Mouse (Mus musculus): ENCODE results near the gene Zfp622. TPM values are rescaled to one million over a fixed set of nuclear protein-coding genes. Genes with fewer than 3 reads are reported as not detected.

Zfp622 gene
- total and polyA plus RNA-seq, 3 experiments, result 65.6 to 146 (median 84.3) TPM

DNA sequence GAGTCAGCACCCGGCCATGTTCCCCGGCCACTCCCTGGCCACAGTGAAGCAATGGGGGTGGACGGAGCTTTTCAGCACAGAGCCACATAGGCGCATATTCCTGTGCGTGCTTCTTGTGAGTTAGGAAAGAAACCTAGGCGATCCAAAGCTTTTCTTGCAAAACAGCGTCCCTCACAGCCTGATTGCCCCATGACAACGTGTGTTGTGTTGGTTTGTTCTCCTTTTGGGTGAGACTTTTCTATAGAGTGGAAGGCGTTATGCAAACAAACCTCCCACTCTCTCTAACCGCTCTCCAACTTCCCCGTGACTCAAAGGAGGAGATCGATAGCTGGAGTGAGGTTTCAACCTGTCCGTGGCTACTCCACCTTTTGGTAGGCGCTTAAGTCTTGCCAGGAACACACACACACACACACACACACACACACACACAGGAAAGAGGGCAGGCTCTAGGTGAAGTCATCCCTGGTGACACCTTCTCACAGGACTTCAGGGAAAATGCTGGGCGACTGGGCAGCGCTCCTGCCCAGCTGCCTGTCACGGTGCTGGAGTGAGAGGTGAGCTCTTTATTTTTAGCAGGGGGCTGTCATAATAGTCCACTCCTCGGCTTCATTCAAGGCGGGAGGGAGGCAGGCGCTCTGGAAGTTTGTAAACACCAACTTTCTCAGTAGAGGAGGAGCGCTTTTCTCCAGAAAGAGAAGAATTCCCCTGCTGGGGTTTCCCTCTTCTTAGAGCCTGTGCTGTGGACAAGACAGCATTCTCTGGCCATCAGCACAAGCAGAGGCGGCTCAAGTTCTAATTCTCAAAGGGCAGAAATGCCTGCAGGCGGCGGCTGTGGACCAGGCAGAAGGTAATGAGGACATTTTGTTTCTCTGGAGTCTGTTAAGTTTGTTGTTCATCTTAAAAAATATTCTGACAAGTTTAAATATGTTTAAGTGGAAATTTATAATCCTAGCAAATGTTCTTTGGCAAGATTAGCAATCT lies 43.5 kb upstream of the Zfp622 start:
- Histone ChIP-seq H3K79me2 (replicated peaks; ENCODE audit: control insufficient read depth, extremely low read depth, insufficient read depth, poor library complexity, severe bottlenecking) (no peaks in the 10 kb centered on the region), H3K9me3 (replicated peaks; ENCODE audit: low read length) (no peaks in the 10 kb centered on the region), H3K27me3 (replicated peaks) (no peaks in the 10 kb centered on the region), H3K9ac (ENCODE audit: insufficient read depth, low read depth) (peak overlapping the region; percentile 45), H3K4me1 (ENCODE audit: control insufficient read depth in 1 of 2, insufficient read depth in 2 of 2) (peaks cover 15 to 56% of the 10 kb centered on the region in 2 experiments), H3K36me3 (replicated peaks in 1 of 2; ENCODE audit: control insufficient read depth in 1 of 2, insufficient read depth in 1 of 2, low read length in 1 of 2) (peaks cover 0 to 8% of the 10 kb centered on the region in 2 experiments), H3K4me2 (ENCODE audit: insufficient read depth, low read depth, poor library complexity, severe bottlenecking) (peak overlapping the region; percentile 71), H3K27ac (ENCODE audit: insufficient read depth, low read depth) (peak overlapping the region; percentile 52), H3K4me3 (replicated peaks in 1 of 3; ENCODE audit: low read depth in 2 of 3, low read length in 2 of 3, poor library complexity in 1 of 3) (peak overlapping the region; percentile 34 to 42 (median 38))
- peak; percentile 73 for DNase-seq (ENCODE audit: extremely low read depth)
- dilution Hi-C loops (cut with MboI; ENCODE audit: extremely low pct_ligation_motif_present, extremely low pct_unique_long_range_greater_than_20kb, low sequenced_read_pairs), result no loop called here
- in situ Hi-C loops (cut with MboI; ENCODE audit: low pct_ligation_motif_present, low pct_unique_long_range_greater_than_20kb, low sequenced_read_pairs), result no loop called here
- TF ChIP-seq POLR2AphosphoS2 (IDR thresholded peaks at IDR 0.05; ENCODE audit: low read depth, low read length) (no peak), MAFK (IDR thresholded peaks at IDR 0.05; ENCODE audit: insufficient replicate concordance, low read length) (no peak), JUND (conservative IDR thresholded peaks at IDR 0.05; ENCODE audit: low read depth, low read length) (no peak), CTCF (conservative IDR thresholded peaks at IDR 0.05 in 1 of 2, IDR thresholded peaks at IDR 0.05 in 1 of 2; ENCODE audit: low read depth in 2 of 2, low read length in 2 of 2) (peak in 1 of 2 experiments; percentile 55; a peak in 2 of 4 replicates), MEF2A (IDR thresholded peaks at IDR 0.05; ENCODE audit: borderline replicate concordance, low read depth, low read length) (no peak; the same call in 1 of the 2 replicates), MAZ (IDR thresholded peaks at IDR 0.05; ENCODE audit: low read depth, low read length) (0 out of 2 replicates have a peak, but pooled peaks have one; percentile 26), KAT2A (IDR thresholded peaks at IDR 0.05; ENCODE audit: insufficient replicate concordance, low read length) (no peak), BHLHE40 (IDR thresholded peaks at IDR 0.05; ENCODE audit: low read depth, low read length) (peak; percentile 69), RAD21 (IDR thresholded peaks at IDR 0.05; ENCODE audit: low read depth, low read length) (peak; percentile 50), E2F4 (IDR thresholded peaks at IDR 0.05; ENCODE audit: insufficient replicate concordance, low read depth, low read length) (no peak), EP300 (IDR thresholded peaks at IDR 0.05; ENCODE audit: low read length) (peak; percentile 69), TCF12 (IDR thresholded peaks at IDR 0.05; ENCODE audit: low read depth, low read length) (peak; percentile 47), POLR2A (IDR thresholded peaks at IDR 0.05; ENCODE audit: low read depth, low read length) (no peak), ZKSCAN1 (IDR thresholded peaks at IDR 0.05; ENCODE audit: borderline replicate concordance, low read depth, low read length) (no peak), JUN (IDR thresholded peaks at IDR 0.05; ENCODE audit: insufficient read depth, low read depth, low read length) (0 out of 2 replicates have a peak, but pooled peaks have one; percentile 4), UBTF (IDR thresholded peaks at IDR 0.05; ENCODE audit: low read depth, low read length) (peak; percentile 22; the same call in 1 of the 2 replicates), ELF1 (IDR thresholded peaks at IDR 0.05; ENCODE audit: low read depth, low read length) (no peak), ZC3H11A (IDR thresholded peaks at IDR 0.05; ENCODE audit: low read depth, low read length) (no peak), IRF4 (IDR thresholded peaks at IDR 0.05; ENCODE audit: low read depth, low read length) (peak; percentile 87), CHD2 (IDR thresholded peaks at IDR 0.05; ENCODE audit: low read length) (no peak), MXI1 (IDR thresholded peaks at IDR 0.05; ENCODE audit: low read depth, low read length) (peak; percentile 56; the same call in 1 of the 2 replicates), HCFC1 (IDR thresholded peaks at IDR 0.05; ENCODE audit: low read depth, low read length) (no peak), PAX5 (IDR thresholded peaks at IDR 0.05; ENCODE audit: low read length) (no peak), RCOR1 (conservative IDR thresholded peaks at IDR 0.05; ENCODE audit: low read depth, low read length) (no peak; the same call in 1 of the 2 replicates), CHD1 (IDR thresholded peaks at IDR 0.05; ENCODE audit: low read depth, low read length) (0 out of 2 replicates have a peak, but pooled peaks have one; percentile 9), TBP (conservative IDR thresholded peaks at IDR 0.05; ENCODE audit: low read depth, low read length) (0 out of 2 replicates have a peak, but pooled peaks have one; percentile 24), SMC3 (IDR thresholded peaks at IDR 0.05; ENCODE audit: low read depth, low read length) (peak; percentile 34), SIN3A (IDR thresholded peaks at IDR 0.05; ENCODE audit: low read length) (peak; percentile 75), NRF1 (IDR thresholded peaks at IDR 0.05; ENCODE audit: low read depth, low read length) (no peak), GABPA (IDR thresholded peaks at IDR 0.05; ENCODE audit: insufficient replicate concordance, low read depth, low read length) (no peak), NELFE (IDR thresholded peaks at IDR 0.05; ENCODE audit: low read depth, low read length) (no peak), MYC (IDR thresholded peaks at IDR 0.05; ENCODE audit: low read depth, low read length) (0 out of 2 replicates have a peak, but pooled peaks have one; percentile 28), MAX (IDR thresholded peaks at IDR 0.05; ENCODE audit: low read length) (peak; percentile 46; the same call in 1 of the 2 replicates), ZNF384 (IDR thresholded peaks at IDR 0.05; ENCODE audit: low read depth, low read length) (no peak), ZMIZ1 (IDR thresholded peaks at IDR 0.05; ENCODE audit: low read depth, low read length) (no peak), USF1 (IDR thresholded peaks at IDR 0.05; ENCODE audit: low read depth, low read length) (no peak), ETS1 (conservative IDR thresholded peaks at IDR 0.05; ENCODE audit: low read depth, low read length) (peak; percentile 64; the same call in 1 of the 2 replicates)
